Mouse (Mus musculus): Measurements from ENCODE around the gene AC109138.7.

GRCm38 (mm10) chr19:4228891-4229290 lies 14.7 kb downstream of the AC109138.7 start:
- no peak for TF ChIP-seq POLR2A (IDR thresholded peaks at IDR 0.05; ENCODE audit: insufficient read depth, low read depth, low read length)
- TF ChIP-seq CTCF (IDR thresholded peaks at IDR 0.05) = no peak
